Mouse (Mus musculus) limb, embryonic 13.5 days (tissue): ENCODE measurements around the gene Gm732. TPM values are rescaled to one million over a fixed set of nuclear protein-coding genes. Genes with fewer than 3 reads are reported as not detected.

ENCODE experiments used
- ATAC-seq: fragments of 200-750 bp; cut with Nextera tagmentation; 2 replicates; pipeline ENCODE4 v1.8.0; 2017; ENCODE audit warnings: low read depth, moderate number of reproducible peaks, moderate TSS enrichment; ENCODE audit not compliant: low FRiP score
- H3K27ac ChIP-seq: fragments of 300-500 bp; sonication (generic); 2 replicates; pipeline ENCODE4 v1.5.1; 2015; ENCODE audit warnings: inconsistent platforms, mild to moderate bottlenecking, moderate library complexity
- H3K27me3 ChIP-seq: fragments of 300-500 bp; sonication (generic); 2 replicates; pipeline ENCODE4 v1.6.1; 2015; ENCODE audit warnings: mild to moderate bottlenecking, inconsistent platforms
- H3K36me3 ChIP-seq: fragments of 300-500 bp; sonication (generic); 2 replicates; pipeline ENCODE4 v1.6.1; 2015; ENCODE audit warnings: inconsistent platforms, mild to moderate bottlenecking, moderate library complexity
- H3K4me1 ChIP-seq: fragments of 300-500 bp; sonication (generic); 2 replicates; pipeline ENCODE4 v1.6.1; 2015; ENCODE audit warnings: inconsistent platforms
- H3K4me2 ChIP-seq: fragments of 300-500 bp; sonication (generic); replicated peaks from 2 replicates; pipeline ENCODE4 v1.6.1; 2015; ENCODE audit warnings: inconsistent platforms, mild to moderate bottlenecking, moderate library complexity
- H3K4me3 ChIP-seq: fragments of 300-500 bp; sonication (generic); 2 replicates; pipeline ENCODE4 v1.5.1; 2015; ENCODE audit warnings: moderate library complexity, mild to moderate bottlenecking, inconsistent platforms
- H3K9ac ChIP-seq: fragments of 300-500 bp; sonication (generic); 2 replicates; pipeline ENCODE4 v1.6.1; 2015; ENCODE audit warnings: mild to moderate bottlenecking, inconsistent platforms
- H3K9me3 ChIP-seq: fragments of 300-500 bp; sonication (generic); 2 replicates; pipeline ENCODE4 v1.6.1; 2016; ENCODE audit warnings: inconsistent platforms
- WGBS: fragments of 180-500 bp; shearing (Covaris S2); methylation state at CpG from one replicate; pipeline ENCODE4 v1.1.7; 2015; 5-methylcytosine and 5-hydroxymethylcytosine counted together
- polyA plus RNA-seq: library from polyadenylated mRNA; unstranded; fragments of >200 nt; fragmentation: Nextera tagmentation; extraction: Ambion mirVana; gene quantifications from 2 replicates; pipeline ENCODE4 v1.2.1, GENCODE M21; 2015

Gene Gm732
- not detected in 2 replicates for polyA plus RNA-seq

DNA sequence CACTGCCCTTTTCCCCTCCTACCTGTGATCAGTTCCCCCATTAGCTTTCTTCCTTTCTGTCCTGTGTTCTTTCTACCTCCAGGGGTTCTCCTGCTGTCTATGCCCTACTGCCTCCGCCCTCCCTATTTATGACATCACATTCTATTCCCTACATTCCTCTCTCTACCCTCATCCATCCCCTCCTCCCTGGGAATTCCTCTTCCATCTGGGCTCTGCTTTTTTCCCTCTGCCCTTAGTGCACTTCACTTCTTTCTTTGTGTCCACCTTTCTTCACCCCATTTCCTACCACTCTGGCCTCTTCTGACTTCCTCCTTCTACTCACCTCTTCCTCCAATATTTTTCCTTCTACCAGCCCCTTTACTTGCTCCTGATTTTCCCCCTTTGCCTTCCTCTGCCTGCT lies at the start of gene Gm732:
Gene Gm732 (minus strand): TSS at position 101 of the 400 bp plus-strand sequence.
- no peak within 1 kb of the TSS for H3K27ac ChIP-seq
- H3K36me3 ChIP-seq = no peaks in the 10 kb centered on the region
- H3K27me3 ChIP-seq = no peaks in the 10 kb centered on the region
- no peaks in the 10 kb centered on the region for H3K9me3 ChIP-seq
- no peak within 1 kb of the TSS for H3K9ac ChIP-seq
- no peak for ATAC-seq
- no peaks in the 10 kb centered on the region for H3K4me1 ChIP-seq
- no peak within 1 kb of the TSS for H3K4me3 ChIP-seq
- 71% methylated on average over 1 of the region's 1 CpGs for WGBS
- H3K4me2 ChIP-seq = no peak within 1 kb of the TSS

Other genes with a start within 250 kb of the Gm732 start
- 0.28 and 0.32 TPM in 2 replicates for gene Tent5d, start 155.9 kb downstream of the Gm732 start, polyA plus RNA-seq
- 9.0 and 9.2 TPM in 2 replicates for gene 2610002M06Rik, start 132.1 kb downstream of the Gm732 start, polyA plus RNA-seq